Mouse (Mus musculus): ENCODE results near the gene Tekt3. TPM values are rescaled to one million over a fixed set of nuclear protein-coding genes. Genes with fewer than 3 reads are reported as not detected.

The Tekt3 gene
- total and polyA plus RNA-seq, 3 experiments: not detected

- H3K79me2 ChIP-seq (replicated peaks; ENCODE audit: control insufficient read depth, insufficient read depth, low read length): no peaks in the 10 kb centered on the region
- WGBS: 71% methylated on average over 1 of the region's 1 CpGs
- H3K4me1 ChIP-seq (ENCODE audit: control insufficient read depth, insufficient read depth, low read length): no peaks in the 10 kb centered on the region; the same call in 1 of the 2 replicates
- TF ChIP-seq EP300 (IDR thresholded peaks at IDR 0.05; ENCODE audit: insufficient read depth, low read depth, low read length) (no peak), CTCF (IDR thresholded peaks at IDR 0.05) (no peak), POLR2A (IDR thresholded peaks at IDR 0.05; ENCODE audit: insufficient read depth, low read depth, low read length) (no peak)
- H3K27me3 ChIP-seq (ENCODE audit: control insufficient read depth, insufficient read depth, low read length): no peaks in the 10 kb centered on the region
- H3K4me3 ChIP-seq: no peak overlapping the region
- no peak overlapping the region for H3K9ac ChIP-seq (ENCODE audit: low read depth, low read length)
- H3K36me3 ChIP-seq (ENCODE audit: control insufficient read depth, insufficient read depth, low read length): no peaks in the 10 kb centered on the region
- intact Hi-C loops (cut with DNase I): no loop called here
- DNase-seq: no peak
- H3K27ac ChIP-seq: no peak overlapping the region
These were observed 5.1 kb downstream of the Tekt3 start for GRCm38 (mm10) chr11:63066526-63066925.

GRCm38 (mm10) chr11:63070081-63070480 is 8.6 kb downstream of the Tekt3 start:
- H3K79me2 ChIP-seq (replicated peaks; ENCODE audit: control insufficient read depth, insufficient read depth, low read length): no peaks in the 10 kb centered on the region
- 93% methylated on average over 17 of the region's 17 CpGs for WGBS
- DNase-seq: no peak

GRCm38 (mm10) chr11:63084536-63084935 is 23.1 kb downstream of the Tekt3 start:
- Histone ChIP-seq H3K79me2 (replicated peaks; ENCODE audit: control insufficient read depth, insufficient read depth, low read length) (no peaks in the 10 kb centered on the region), H3K9ac (ENCODE audit: low read depth, low read length) (no peak overlapping the region), H3K27me3 (ENCODE audit: control insufficient read depth, insufficient read depth, low read length) (no peaks in the 10 kb centered on the region), H3K4me1 (ENCODE audit: control insufficient read depth, insufficient read depth, low read length) (no peaks in the 10 kb centered on the region), H3K27ac (no peak overlapping the region), H3K36me3 (ENCODE audit: control insufficient read depth, insufficient read depth, low read length) (no peaks in the 10 kb centered on the region), H3K4me3 (no peak overlapping the region)
- intact Hi-C loops (cut with DNase I): no loop called here
- no peak for DNase-seq
- WGBS: 80% methylated on average over 3 of the region's 3 CpGs
- TF ChIP-seq POLR2A (IDR thresholded peaks at IDR 0.05; ENCODE audit: insufficient read depth, low read depth, low read length): no peak
- peak; percentile 46 for TF ChIP-seq CTCF (IDR thresholded peaks at IDR 0.05)

More at GRCm38 (mm10) chr11:63070081-63070480, 8.6 kb downstream of the Tekt3 start:
- no peak overlapping the region for H3K9ac ChIP-seq (ENCODE audit: low read depth, low read length)
- no peak overlapping the region for H3K4me3 ChIP-seq
- H3K36me3 ChIP-seq (ENCODE audit: control insufficient read depth, insufficient read depth, low read length): no peaks in the 10 kb centered on the region
- TF ChIP-seq CTCF (IDR thresholded peaks at IDR 0.05) (no peak), EP300 (IDR thresholded peaks at IDR 0.05; ENCODE audit: insufficient read depth, low read depth, low read length) (no peak), POLR2A (IDR thresholded peaks at IDR 0.05; ENCODE audit: insufficient read depth, low read depth, low read length) (no peak)
- no peaks in the 10 kb centered on the region for H3K27me3 ChIP-seq (ENCODE audit: control insufficient read depth, insufficient read depth, low read length)
- H3K27ac ChIP-seq: no peak overlapping the region
- intact Hi-C loops (cut with DNase I): no loop called here
- H3K4me1 ChIP-seq (ENCODE audit: control insufficient read depth, insufficient read depth, low read length): no peaks in the 10 kb centered on the region; the same call in 1 of the 2 replicates

GRCm38 (mm10) chr11:63088672-63089071 is 27.2 kb downstream of the Tekt3 start:
- TF ChIP-seq POLR2A (IDR thresholded peaks at IDR 0.05; ENCODE audit: insufficient read depth, low read depth, low read length) (no peak), CTCF (IDR thresholded peaks at IDR 0.05) (no peak), EP300 (IDR thresholded peaks at IDR 0.05; ENCODE audit: insufficient read depth, low read depth, low read length) (no peak)
- H3K79me2 ChIP-seq (replicated peaks; ENCODE audit: control insufficient read depth, insufficient read depth, low read length): no peaks in the 10 kb centered on the region
- no peaks in the 10 kb centered on the region; the same call in 1 of the 2 replicates for H3K4me1 ChIP-seq (ENCODE audit: control insufficient read depth, insufficient read depth, low read length)
- DNase-seq: no peak
- no peak overlapping the region for H3K27ac ChIP-seq
- intact Hi-C loops (cut with DNase I): no loop called here
- no peaks in the 10 kb centered on the region for H3K36me3 ChIP-seq (ENCODE audit: control insufficient read depth, insufficient read depth, low read length)
- H3K9ac ChIP-seq (ENCODE audit: low read depth, low read length): no peak overlapping the region
- WGBS: 90% methylated on average over 6 of the region's 6 CpGs
- no peaks in the 10 kb centered on the region for H3K27me3 ChIP-seq (ENCODE audit: control insufficient read depth, insufficient read depth, low read length)
- no peak overlapping the region for H3K4me3 ChIP-seq

GRCm38 (mm10) chr11:63090210-63090609 is 28.8 kb downstream of the Tekt3 start:
- Histone ChIP-seq H3K36me3 (ENCODE audit: control insufficient read depth, insufficient read depth, low read length) (no peaks in the 10 kb centered on the region), H3K27me3 (ENCODE audit: control insufficient read depth, insufficient read depth, low read length) (no peaks in the 10 kb centered on the region), H3K4me3 (no peak overlapping the region), H3K27ac (no peak overlapping the region), H3K4me1 (ENCODE audit: control insufficient read depth, insufficient read depth, low read length) (no peaks in the 10 kb centered on the region; the same call in 1 of the 2 replicates), H3K79me2 (replicated peaks; ENCODE audit: control insufficient read depth, insufficient read depth, low read length) (no peaks in the 10 kb centered on the region), H3K9ac (ENCODE audit: low read depth, low read length) (no peak overlapping the region)
- intact Hi-C loops (cut with DNase I): no loop called here
- TF ChIP-seq POLR2A (IDR thresholded peaks at IDR 0.05; ENCODE audit: insufficient read depth, low read depth, low read length) (no peak), CTCF (IDR thresholded peaks at IDR 0.05) (no peak), EP300 (IDR thresholded peaks at IDR 0.05; ENCODE audit: insufficient read depth, low read depth, low read length) (no peak)
- WGBS: 34% methylated on average over 4 of the region's 4 CpGs
- no peak for DNase-seq

- 84% methylated on average over 6 of the region's 6 CpGs for whole genome bisulfite sequencing
- no peak for DNase-seq
- H3K4me3 ChIP-seq: no peak overlapping the region
These were observed 29.5 kb downstream of the Tekt3 start for GRCm38 (mm10) chr11:63090986-63091385.

More at GRCm38 (mm10) chr11:63090986-63091385, 29.5 kb downstream of the Tekt3 start:
- no peaks in the 10 kb centered on the region for H3K79me2 ChIP-seq (replicated peaks; ENCODE audit: control insufficient read depth, insufficient read depth, low read length)
- no peak overlapping the region for H3K27ac ChIP-seq
- H3K4me1 ChIP-seq (ENCODE audit: control insufficient read depth, insufficient read depth, low read length): no peaks in the 10 kb centered on the region; the same call in 1 of the 2 replicates
- H3K36me3 ChIP-seq (ENCODE audit: control insufficient read depth, insufficient read depth, low read length): no peaks in the 10 kb centered on the region
- no peaks in the 10 kb centered on the region for H3K27me3 ChIP-seq (ENCODE audit: control insufficient read depth, insufficient read depth, low read length)
- H3K9ac ChIP-seq (ENCODE audit: low read depth, low read length): no peak overlapping the region
- TF ChIP-seq CTCF (IDR thresholded peaks at IDR 0.05): no peak
- intact Hi-C loops (cut with DNase I): no loop called here
